Mouse (Mus musculus): ENCODE results near the gene Ank3.
A peak's percentile ranks its signal among the peaks of the same experiment; 100 is the strongest.
"Not testable (repeated sequence)": the region's sequence is repeated elsewhere in the genome, so short reads cannot be mapped to it uniquely, and the experiment has no call there.

Gene Ank3

DNA sequence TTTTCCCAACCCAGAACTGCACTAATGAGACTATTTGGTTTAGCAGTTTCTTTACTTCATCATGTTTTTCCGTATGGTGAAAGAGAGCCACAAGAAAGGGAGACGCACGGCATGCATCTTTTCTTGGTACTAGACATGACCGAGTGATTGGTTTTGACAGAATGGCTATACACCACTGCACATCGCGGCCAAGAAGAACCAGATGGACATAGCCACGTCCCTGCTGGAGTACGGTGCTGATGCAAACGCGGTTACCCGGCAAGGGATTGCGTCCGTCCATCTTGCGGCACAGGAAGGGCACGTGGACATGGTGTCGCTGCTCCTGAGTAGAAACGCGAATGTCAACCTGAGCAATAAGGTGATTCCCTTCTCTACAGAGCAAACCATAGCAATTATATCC lies 493.6 kb downstream of the Ank3 start:
- no peak for DNase-seq (ENCODE audit: low spot score in 2 of 2)

DNA sequence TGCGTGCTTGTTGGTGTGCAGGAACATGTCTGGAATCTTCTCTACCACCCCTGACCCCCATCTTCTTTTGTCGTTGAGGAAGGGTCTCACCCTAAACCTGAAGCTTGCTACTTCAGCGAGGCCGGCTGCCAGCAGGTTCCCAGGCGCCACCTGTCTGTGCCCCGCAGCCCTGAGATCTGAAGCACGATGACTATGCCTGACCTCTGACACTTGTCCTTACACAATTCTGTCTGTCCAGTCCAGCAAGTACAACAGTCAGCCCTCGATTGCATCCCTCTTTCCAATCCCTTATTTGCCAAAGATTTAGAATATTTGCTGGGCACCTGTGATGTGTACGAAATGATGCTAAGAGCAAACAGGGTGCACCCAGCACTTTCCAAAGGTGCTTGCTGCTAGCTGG lies 497.0 kb downstream of the Ank3 start:
- DNase-seq (ENCODE audit: low spot score in 2 of 2) = peak in 1 of 2 experiments; percentile 52

DNA sequence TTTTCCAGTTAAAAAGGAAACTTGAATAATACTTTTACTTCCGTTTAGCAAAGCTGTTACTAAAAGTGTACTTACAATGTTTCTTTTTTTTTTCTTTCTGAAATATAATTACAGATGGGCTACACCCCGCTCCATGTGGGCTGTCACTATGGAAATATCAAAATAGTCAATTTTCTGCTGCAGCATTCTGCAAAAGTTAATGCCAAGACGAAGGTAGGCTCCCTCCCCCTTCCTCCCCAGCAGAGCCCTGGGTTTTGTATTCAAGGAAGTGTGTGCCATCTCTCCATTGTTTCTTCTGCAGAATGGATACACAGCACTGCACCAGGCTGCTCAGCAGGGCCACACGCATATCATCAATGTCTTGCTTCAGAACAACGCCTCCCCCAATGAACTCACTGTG lies 499.4 kb downstream of the Ank3 start:
- DNase-seq (ENCODE audit: low spot score in 2 of 2) = no peak

DNA sequence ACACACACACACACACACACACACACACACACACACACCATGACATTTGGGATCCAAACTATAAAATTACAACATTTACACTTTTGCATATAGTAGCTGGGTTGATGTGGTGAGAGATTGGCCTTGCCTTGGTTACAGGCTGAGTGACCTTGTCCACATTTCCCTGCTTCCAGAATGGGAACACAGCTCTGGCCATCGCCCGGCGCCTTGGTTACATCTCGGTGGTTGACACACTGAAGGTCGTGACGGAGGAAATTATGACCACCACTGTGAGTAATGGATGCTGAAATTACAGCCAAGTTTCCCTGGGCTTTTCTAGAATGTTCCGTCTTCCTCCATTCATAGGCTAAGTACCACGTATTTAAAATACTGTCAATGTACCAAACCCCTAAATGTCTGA lies 500.2 kb downstream of the Ank3 start:
- DNase-seq (ENCODE audit: low spot score in 2 of 2) = no peak

DNA sequence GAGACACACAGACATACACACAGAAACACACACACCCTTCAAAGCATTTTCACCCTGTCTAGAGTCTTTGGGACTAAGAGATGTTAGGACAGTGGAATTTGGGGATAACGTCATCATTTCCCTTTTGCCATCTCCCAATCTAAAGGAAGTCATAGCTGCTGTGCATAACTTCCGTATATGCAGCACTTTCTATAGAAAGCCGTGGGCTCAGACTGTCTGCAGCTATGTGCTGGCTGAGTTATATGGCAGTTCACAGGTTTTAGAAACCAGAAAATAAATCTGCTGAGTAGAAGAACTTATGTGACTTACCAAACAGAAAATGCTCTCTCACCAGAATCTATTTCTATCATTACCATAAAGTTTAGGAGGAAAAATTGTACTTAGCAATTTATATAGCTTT lies 501.2 kb downstream of the Ank3 start:
- DNase-seq (ENCODE audit: low spot score in 2 of 2) = no peak

DNA sequence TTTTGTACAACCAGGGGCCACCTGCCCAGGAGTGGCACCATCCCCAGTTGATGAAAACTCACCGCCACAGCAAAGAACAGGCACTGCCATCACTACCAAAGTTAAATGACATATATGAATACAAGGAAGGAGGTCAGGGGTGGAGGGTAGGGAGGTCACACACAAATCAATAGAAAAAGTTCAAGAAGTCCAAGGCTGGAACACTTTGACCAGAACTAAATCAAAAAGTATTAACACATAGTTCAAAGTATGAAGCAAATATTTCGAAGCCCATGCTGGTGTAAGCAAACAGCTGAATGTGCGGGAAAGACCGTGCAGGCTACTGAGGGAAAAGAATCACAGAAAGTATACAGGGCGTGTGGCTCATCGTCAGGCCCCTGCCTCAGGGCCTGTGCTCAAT lies 503.5 kb downstream of the Ank3 start:
- no peak for DNase-seq (ENCODE audit: low spot score in 2 of 2)

DNA sequence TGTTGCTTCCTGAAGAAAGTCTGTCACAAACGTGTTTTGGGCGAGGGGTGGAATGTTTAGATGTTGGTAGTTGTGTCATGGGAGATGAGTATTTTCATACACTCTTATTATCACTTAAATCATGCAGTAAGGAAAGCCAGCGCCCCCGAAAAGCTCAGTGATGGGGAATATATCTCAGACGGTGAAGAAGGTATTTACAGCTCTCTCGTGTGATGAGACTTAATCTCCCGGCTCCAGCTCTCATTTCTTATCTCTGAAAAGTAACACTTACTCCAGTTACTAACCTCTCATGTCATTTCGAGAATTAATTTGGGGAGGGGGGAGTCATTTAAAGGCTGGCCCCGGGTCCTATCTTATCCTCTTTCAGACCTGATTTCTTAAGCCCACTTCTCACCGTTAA lies 505.7 kb downstream of the Ank3 start:
- DNase-seq (ENCODE audit: low spot score in 2 of 2) = no peak

DNA sequence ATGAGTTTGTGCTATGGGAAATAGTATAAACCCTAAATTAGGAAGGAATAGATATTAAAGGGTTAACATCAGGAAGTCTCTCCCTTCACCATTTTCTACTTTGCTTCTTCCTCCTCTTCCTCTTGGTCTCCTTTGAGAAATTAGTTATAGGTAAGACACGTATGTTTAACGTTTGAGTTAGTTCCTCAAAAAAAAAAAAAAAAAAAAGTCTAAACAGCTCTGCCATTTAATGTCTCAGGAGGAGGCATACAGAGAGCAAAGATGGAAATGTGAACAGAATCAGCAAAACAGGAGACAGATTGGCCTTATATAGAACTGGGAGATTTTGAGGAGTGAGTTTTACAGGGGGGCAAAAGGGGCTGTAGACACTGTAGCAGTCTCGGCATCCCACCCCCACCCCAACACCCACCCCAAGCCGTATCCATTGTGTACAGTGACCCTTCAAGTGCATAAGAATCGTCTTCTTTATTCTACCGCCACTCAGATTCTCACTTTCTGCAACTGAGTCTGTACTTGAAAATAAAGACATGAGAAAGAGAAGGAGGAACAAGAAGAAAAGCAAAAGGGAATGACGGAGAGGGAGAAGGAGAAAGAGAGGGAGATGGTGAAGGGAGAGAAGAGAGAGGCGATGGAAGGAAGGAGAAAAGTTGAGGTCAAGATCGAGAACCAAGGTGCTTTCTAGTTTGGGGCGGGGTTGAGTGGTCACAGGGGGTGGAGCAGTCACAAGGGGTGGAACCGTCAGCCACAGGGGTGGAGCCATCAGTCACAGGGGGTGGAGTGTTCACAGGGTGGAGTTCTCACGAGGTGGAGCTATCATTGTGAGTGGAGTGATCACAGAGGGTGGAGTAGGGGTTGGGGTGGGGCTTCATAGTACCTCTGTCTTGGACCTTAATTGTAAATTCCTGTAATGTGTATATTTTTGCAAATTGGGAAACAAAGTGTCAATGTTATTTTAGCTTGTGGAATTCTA lies 509.5 kb downstream of the Ank3 start:
- no peak for DNase-seq (ENCODE audit: low spot score in 2 of 2)

DNA sequence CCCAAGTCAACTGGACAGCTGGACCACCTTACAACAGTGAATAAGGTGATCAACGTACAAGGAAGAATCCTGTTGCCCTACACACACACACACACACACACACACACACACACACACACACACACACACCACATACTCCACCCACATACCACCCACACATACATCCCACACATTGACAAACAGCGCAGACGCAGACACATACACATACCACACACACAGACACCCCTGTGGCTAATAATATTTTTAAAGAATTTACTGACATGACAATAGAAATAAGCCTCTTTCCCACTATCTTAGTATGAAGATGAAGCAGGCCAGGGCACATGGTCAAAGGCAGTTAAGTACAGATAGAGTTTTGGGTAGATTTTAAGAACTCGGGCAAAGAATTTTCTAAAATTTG lies 511.3 kb downstream of the Ank3 start:
- DNase-seq (ENCODE audit: low spot score in 2 of 2) = no peak

DNA sequence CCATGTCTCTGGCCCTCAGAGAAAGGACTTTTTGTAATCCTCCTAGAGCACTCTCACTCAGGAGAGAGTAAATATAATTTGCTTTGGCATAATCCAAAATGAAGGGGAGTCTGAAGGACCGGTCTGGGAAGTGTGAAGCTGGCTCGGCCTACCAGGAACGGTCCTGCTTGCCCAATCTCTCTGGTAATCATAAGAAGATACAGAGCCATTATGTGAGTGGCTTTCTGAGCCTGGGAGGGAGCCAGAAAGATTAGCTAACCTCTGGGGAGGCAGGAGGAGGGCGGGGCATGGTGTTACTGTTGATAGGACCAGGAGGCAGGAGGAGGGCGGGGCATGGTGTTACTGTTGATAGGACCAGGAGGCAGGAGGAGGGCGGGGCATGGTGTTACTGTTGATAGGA lies 511.7 kb downstream of the Ank3 start:
- peak in 1 of 2 experiments; percentile 65 for DNase-seq (ENCODE audit: low spot score in 2 of 2)

DNA sequence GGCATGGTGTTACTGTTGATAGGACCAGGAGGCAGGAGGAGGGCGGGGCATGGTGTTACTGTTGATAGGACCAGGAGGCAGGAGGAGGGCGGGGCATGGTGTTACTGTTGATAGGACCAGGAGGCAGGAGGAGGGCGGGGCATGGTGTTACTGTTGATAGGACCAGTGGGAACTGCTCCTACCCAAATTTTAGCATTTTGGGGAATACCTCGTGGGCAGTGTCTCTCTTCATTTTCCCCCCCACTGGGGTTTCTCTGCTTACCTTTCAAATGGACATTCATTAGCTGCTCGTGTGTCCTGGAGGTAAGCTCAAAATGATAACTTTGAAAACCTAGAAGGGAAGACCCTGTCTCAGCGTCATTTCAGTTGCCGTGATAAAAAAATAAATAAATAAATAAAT lies 512.2 kb downstream of the Ank3 start:
- DNase-seq (ENCODE audit: low spot score in 2 of 2) = not testable (repeated sequence)

DNA sequence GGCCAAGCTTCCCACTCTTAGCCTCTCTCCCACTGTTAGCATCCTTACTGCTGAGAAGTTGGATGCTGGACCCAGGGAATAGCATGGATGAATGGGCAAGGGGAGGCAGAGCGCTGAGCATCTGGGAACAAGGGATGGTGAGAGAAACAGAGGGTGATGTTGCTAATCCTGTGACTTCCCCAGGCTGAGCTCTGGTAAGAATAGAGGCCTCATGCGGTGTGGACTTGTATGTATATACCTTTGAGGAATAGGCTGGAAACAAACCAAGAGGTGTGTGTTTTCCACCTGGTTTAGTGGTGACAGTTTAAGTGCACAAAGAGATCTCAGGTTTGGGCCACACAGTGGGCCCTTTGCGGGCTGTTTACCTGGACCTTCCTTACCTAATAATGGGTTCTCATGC lies 517.0 kb downstream of the Ank3 start:
- DNase-seq (ENCODE audit: low spot score in 2 of 2) = no peak

DNA sequence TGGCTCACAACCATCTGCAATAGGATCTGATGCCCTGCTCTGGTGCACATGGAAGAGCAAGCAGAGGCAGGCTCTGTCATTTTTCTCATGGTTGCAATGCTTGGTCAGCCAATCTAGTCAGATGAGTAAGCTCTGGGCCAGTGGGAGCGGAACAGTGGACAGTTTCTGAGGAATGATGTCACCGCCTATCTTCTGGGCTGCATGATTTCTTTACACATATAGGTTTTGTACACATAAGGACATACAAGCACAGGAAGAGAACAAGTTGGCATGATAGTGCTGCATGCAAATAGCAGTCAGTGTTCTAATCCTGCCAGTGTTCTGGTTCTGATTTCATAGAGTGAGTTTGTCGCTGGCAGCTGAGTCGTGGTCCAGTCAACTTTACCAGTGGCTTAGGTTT lies 517.6 kb downstream of the Ank3 start:
- DNase-seq (ENCODE audit: low spot score in 2 of 2) = no peak

DNA sequence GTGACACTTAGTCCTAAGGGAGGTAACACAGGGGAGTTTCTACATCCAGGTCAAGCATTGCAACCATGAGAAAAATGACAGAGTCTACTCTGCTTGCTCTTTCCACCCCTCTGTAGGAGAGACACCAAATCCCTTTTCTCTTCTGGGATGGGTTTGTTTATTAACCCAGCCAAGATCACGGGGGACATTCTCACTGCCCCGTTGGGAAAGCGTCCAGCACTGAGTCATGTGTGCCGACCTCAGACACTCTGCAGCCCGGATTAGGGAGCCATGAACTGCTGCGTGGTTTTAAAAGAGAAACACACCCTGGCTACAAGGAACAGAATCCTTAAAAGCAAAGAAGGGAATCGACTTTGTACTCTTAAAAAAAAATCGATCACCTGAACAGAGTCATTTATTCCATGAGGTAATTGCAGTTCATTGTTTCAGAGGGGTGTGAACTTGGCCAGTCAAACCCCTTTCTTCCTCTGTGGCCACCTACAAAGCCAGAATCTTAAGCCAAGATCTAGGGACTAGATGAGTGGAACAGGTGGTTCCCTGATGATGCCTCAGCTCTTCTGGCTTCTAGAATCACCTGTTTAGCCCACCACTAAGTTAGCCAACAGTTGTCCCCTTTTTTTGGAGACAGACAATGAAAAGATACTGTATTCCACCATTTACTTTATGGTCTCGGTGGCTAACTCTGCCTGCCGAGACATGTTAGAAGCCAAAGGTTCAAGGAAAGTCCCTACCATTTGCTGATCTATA lies 518.3 kb downstream of the Ank3 start:
- no peak for DNase-seq (ENCODE audit: low spot score in 2 of 2)

DNA sequence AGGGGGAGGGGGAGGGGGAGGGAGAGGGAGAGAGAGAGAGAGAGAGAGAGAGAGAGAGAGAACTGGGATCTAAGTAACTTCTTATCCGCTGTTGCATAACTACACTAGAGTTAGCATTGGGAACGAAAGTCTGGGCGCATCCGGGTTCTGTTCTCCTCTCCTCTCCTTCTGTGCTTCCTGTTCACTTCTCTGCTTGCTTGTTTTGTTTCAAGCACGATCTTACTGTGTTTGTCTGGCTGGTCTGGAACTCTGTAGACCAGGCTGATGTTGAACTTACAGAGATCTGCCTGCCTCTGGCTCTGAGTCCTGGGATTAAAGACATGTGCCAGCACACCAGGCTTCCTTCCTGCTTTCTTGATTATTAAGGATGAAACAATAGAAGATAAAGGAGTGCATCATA lies 519.1 kb downstream of the Ank3 start:
- no peak for DNase-seq (ENCODE audit: low spot score in 2 of 2)

DNA sequence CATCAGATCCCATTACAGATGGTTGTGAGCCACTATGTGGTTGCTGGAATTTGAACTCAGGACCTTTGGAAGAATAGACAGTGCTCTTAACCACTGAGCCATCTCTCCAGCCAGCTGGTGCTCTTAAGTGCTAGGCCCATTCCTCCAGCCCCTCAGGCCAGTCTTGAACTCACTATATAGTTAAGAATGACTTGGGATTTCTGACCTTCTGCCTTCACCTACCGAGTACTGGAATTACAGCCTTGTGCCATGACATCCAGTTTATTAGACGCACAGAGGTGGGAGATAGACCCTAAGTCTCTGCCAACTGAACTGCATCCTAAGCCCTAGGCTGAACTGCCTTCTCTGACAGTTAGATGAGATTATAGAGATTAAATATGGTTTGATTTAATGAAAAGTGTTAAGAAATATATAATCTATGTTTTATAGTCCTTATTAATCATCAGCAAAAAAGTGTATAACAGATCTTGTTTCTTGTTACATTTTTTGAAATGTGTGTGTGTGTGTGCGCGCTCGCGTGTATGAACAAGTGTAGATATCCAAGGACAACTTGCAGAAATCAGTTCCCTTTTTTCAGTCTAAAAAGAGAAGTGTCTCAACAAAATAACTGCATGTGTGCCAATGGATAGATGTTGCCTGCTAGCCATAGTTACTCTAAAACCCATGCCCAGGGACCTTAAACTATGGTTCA lies 520.0 kb downstream of the Ank3 start:
- DNase-seq (ENCODE audit: low spot score in 2 of 2) = no peak

DNA sequence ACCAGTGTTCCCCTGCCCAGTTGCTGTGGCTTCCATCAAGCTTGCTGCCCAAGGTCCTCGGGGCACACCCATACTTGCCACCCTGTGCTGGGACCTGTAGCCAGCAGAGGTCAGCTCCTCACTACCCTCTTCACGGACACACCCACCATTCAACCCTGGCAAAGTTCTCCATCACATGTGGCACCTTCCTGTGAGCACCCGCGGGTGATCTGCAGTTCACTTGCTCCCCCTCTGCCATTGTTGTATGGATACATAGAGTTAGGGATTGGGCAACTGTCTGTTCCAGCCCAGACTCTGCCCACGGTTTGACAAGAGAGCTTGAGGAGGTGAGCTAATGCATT lies 520.5 kb downstream of the Ank3 start:
- DNase-seq (ENCODE audit: low spot score in 2 of 2) = no peak

DNA sequence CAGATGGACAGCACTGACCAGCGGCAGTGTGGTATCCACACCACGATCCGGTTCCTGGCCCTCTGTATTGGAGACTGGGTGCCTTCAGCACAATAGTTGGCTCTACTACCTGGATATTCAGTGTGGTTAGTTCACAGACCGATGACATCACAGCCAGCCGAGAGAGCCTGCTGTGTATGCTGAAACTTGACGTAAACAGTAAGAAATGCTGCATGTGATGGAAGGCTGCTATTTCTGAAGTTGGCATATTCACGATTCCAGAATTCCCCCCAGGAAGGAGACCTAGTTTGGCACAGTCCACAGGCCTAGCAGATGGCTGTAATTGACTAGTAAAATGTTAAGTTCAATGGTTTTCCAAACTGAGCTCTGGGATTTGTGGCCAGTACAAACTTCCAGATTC lies 521.2 kb downstream of the Ank3 start:
- DNase-seq (ENCODE audit: low spot score in 2 of 2) = no peak

DNA sequence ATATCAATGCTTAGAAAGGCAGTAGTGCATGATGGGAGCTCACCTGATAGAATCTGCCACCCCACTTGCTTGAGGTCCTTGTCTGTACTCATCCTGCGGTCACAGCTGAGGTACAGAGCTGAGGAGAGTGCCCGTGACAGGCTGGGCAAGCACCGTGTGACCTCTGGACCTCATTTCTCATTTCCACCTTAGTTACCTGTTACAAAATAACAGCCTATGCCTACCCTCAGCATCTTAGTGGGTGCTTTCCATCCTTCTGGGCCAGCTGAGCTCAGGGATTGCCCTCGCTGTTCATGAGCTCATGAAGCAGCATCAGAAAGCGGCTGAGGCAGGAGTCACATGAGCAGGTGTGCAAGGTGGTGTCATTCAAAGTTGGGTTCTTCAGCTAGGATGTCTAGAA lies 523.5 kb downstream of the Ank3 start:
- DNase-seq (ENCODE audit: low spot score in 2 of 2) = no peak

DNA sequence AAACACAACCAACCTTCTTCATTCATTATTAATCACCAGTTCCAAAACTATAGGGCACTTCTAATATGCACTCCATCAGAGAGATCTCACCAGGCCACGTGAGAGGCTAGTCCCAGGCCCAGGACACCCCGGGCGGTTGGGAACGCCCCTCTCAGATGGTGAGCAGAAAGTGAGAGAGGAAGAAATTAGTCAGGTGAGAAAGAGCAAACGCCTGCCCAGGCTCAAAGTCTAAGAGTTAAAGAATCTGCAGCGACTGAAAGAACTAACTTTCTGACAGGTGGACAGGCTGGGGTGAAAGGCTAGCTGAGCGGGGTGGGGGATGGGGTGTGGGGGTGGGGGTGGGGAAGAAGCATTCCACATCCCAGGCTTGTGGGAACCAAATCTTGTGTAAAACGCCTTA lies 525.2 kb downstream of the Ank3 start:
- no peak for DNase-seq (ENCODE audit: low spot score in 2 of 2)

DNA sequence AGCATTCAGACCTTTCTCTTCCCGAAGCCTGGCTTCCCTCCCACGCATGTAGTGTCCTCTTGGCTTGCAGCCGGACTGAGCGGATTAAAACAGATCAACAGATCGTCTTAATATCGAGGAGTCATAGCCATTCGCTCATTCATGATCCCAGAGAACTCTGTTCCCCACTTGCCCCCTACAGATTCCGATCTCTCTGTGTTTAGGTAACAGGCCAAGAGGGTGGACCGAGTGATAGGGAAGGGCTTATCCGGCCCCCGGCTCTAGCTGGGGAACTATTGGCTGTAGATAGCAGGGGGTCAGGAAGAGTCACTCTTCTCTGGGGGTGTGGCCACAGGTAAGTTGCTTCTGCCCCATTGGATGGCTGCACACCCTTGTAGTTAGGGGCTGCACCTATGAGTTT lies 525.7 kb downstream of the Ank3 start:
- no peak for DNase-seq (ENCODE audit: low spot score in 2 of 2)

DNA sequence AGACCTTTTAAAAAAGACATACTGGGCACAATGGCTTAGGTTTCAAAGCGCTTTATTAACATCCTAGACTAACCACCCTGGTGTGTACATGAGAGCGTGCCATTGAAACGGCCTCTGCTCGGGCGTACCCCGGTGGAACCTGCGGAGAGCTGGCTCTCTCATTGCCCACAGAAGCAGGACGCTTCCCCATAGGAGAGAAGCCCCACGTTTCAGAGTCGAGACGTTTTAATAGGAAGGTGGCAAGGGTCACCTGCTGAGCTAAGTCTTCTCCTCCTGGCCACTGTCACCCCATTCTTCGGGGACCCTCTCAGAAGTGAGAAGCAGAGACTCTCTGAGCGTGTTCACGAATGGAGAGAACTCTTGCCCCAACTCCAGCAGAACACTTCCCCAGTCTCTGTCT lies 526.3 kb downstream of the Ank3 start:
- no peak for DNase-seq (ENCODE audit: low spot score in 2 of 2)
